Mouse (Mus musculus) stomach, postnatal 0 days (tissue): ENCODE measurements around the gene Ddr1. TPM values are rescaled to one million over a fixed set of nuclear protein-coding genes. Genes with fewer than 3 reads are reported as not detected.

ENCODE experiments used
- ATAC-seq: fragments of 200-750 bp; cut with Nextera tagmentation; 2 replicates; pipeline ENCODE4 v1.8.0; 2017; ENCODE audit not compliant: low FRiP score, low TSS enrichment
- DNase-seq: peaks from one replicate; pipeline ENCODE4 v3.0.0-alpha.2; 2016; ENCODE audit warnings: low spot score
- H3K27ac ChIP-seq: fragments of 300-500 bp; sonication (generic); replicated peaks from 2 replicates; pipeline ENCODE4 v1.5.1; 2014; ENCODE audit warnings: mild to moderate bottlenecking, control low read depth
- H3K27me3 ChIP-seq: fragments of 300-500 bp; sonication (generic); 2 replicates; pipeline ENCODE4 v1.6.1; 2014; ENCODE audit warnings: low read length; ENCODE audit not compliant: control insufficient read depth, insufficient read depth
- H3K36me3 ChIP-seq: fragments of 300-500 bp; sonication (generic); 2 replicates; pipeline ENCODE4 v1.6.1; 2014; ENCODE audit warnings: low read length, mixed read lengths; ENCODE audit not compliant: control insufficient read depth, insufficient read depth
- H3K4me1 ChIP-seq: fragments of 300-500 bp; sonication (generic); replicated peaks from 2 replicates; pipeline ENCODE4 v1.6.1; 2014; ENCODE audit warnings: antibody characterized with exemption; ENCODE audit not compliant: control insufficient read depth, insufficient read depth
- H3K4me2 ChIP-seq: fragments of 300-500 bp; sonication (generic); replicated peaks from 2 replicates; pipeline ENCODE4 v1.6.1; 2014; ENCODE audit warnings: low read depth, mild to moderate bottlenecking, control low read depth, moderate library complexity
- H3K4me3 ChIP-seq: fragments of 300-500 bp; sonication (generic); 2 replicates; pipeline ENCODE4 v1.5.1; 2014; ENCODE audit warnings: low read depth, low read length, control low read depth
- H3K9ac ChIP-seq: fragments of 300-500 bp; sonication (generic); 2 replicates; pipeline ENCODE4 v1.6.1; 2014; ENCODE audit warnings: mild to moderate bottlenecking, low read length, control low read depth, mixed read lengths
- H3K9me3 ChIP-seq: fragments of 300-500 bp; sonication (generic); 2 replicates; pipeline ENCODE4 v1.6.1; 2016; ENCODE audit warnings: low read length; ENCODE audit not compliant: control insufficient read depth
- CTCF ChIP-seq: IDR thresholded peaks from 2 replicates; pipeline ENCODE4 v1.5.1; 2016; ENCODE audit warnings: antibody characterized with exemption, low read depth, mild to moderate bottlenecking, moderate library complexity
- EP300 ChIP-seq: optimal IDR thresholded peaks from 2 replicates; pipeline ENCODE3; 2016; ENCODE audit warnings: antibody characterized with exemption
- WGBS: fragments of 180-500 bp; shearing (Covaris S2); extraction: QIAGEN DNeasy Blood & Tissue Kit; methylation state at CpG from one replicate; pipeline ENCODE4 v1.1.7; 2014; 5-methylcytosine and 5-hydroxymethylcytosine counted together
- polyA plus RNA-seq: library from polyadenylated mRNA; unstranded; fragments of >200 nt; fragmentation: Nextera tagmentation; extraction: Ambion mirVana; gene quantifications from 2 replicates; pipeline ENCODE4 v1.2.1, GENCODE M21; 2015

Gene Ddr1
- polyA plus RNA-seq, result 50.8 TPM in 2 replicates

- H3K9ac ChIP-seq, result peak within 1 kb of the TSS; percentile 54
- ATAC-seq (peak; percentile 36), DNase-seq (peak; percentile 70)
- H3K4me1 ChIP-seq, result no peaks in the 10 kb centered on the region
- no peaks in the 10 kb centered on the region for H3K27me3 ChIP-seq
- no peaks in the 10 kb centered on the region for H3K36me3 ChIP-seq
- H3K9me3 ChIP-seq, result no peaks in the 10 kb centered on the region
- peak within 1 kb of the TSS; percentile 36 for H3K4me3 ChIP-seq
- peak within 1 kb of the TSS; percentile 90 for H3K27ac ChIP-seq
- TF ChIP-seq CTCF, result no peak
- TF ChIP-seq EP300, result no peak
- WGBS, result 7% methylated on average over 19 of the region's 19 CpGs
- H3K4me2 ChIP-seq, result peak within 1 kb of the TSS; percentile 57
These were observed at the start of gene Ddr1 for GRCm38 (mm10) chr17:35704621-35705464. Ddr1 (minus strand) TSS chr17:35704621.

GRCm38 (mm10) chr17:35753668-35754067, 49.2 kb upstream of the Ddr1 start:
- TF ChIP-seq CTCF, result no peak
- TF ChIP-seq EP300, result no peak
- DNase-seq (no peak), ATAC-seq (no peak)
- Histone ChIP-seq H3K36me3 (no peaks in the 10 kb centered on the region), H3K9me3 (no peaks in the 10 kb centered on the region), H3K27ac (no peak overlapping the region), H3K4me2 (no peak overlapping the region), H3K9ac (no peak overlapping the region), H3K4me1 (no peaks in the 10 kb centered on the region), H3K4me3 (no peak overlapping the region), H3K27me3 (no peaks in the 10 kb centered on the region)
- WGBS, result 97% methylated on average over 7 of the region's 7 CpGs

GRCm38 (mm10) chr17:35752221-35752811, 47.9 kb upstream of the Ddr1 start:
- Histone ChIP-seq H3K4me1 (no peaks in the 10 kb centered on the region), H3K36me3 (no peaks in the 10 kb centered on the region), H3K4me3 (no peak overlapping the region), H3K27me3 (no peaks in the 10 kb centered on the region), H3K9me3 (no peaks in the 10 kb centered on the region), H3K9ac (no peak overlapping the region), H3K27ac (no peak overlapping the region), H3K4me2 (no peak overlapping the region)
- WGBS, result 35% methylated on average over 7 of the region's 7 CpGs
- TF ChIP-seq CTCF, result no peak
- no peak for TF ChIP-seq EP300
- DNase-seq, result no peak
- peak; percentile 38; the same call in 1 of the 2 replicates for ATAC-seq

- H3K4me1 ChIP-seq, result no peaks in the 10 kb centered on the region
- no peak overlapping the region for H3K4me2 ChIP-seq
- TF ChIP-seq CTCF (no peak), EP300 (no peak)
- no peaks in the 10 kb centered on the region for H3K27me3 ChIP-seq
- 62% methylated on average over 10 of the region's 10 CpGs for WGBS
- H3K27ac ChIP-seq, result no peak overlapping the region
- no peak overlapping the region for H3K9ac ChIP-seq
- no peak for DNase-seq
- ATAC-seq, result no peak
- H3K4me3 ChIP-seq, result no peak overlapping the region
- no peaks in the 10 kb centered on the region for H3K36me3 ChIP-seq
- no peaks in the 10 kb centered on the region for H3K9me3 ChIP-seq
These were observed 45.3 kb upstream of the Ddr1 start for GRCm38 (mm10) chr17:35749685-35750084.

GRCm38 (mm10) chr17:35744361-35744760, 39.9 kb upstream of the Ddr1 start:
- Histone ChIP-seq H3K9ac (no peak overlapping the region), H3K27me3 (no peaks in the 10 kb centered on the region), H3K9me3 (no peaks in the 10 kb centered on the region), H3K4me3 (no peak overlapping the region), H3K27ac (no peak overlapping the region), H3K4me2 (no peak overlapping the region), H3K36me3 (no peaks in the 10 kb centered on the region), H3K4me1 (no peaks in the 10 kb centered on the region)
- TF ChIP-seq CTCF (no peak), EP300 (no peak)
- ATAC-seq (no peak), DNase-seq (no peak)
- WGBS, result 86% methylated on average over 2 of the region's 2 CpGs

- Histone ChIP-seq H3K9me3 (no peaks in the 10 kb centered on the region), H3K4me2 (no peak overlapping the region), H3K27ac (no peak overlapping the region), H3K36me3 (no peaks in the 10 kb centered on the region), H3K27me3 (no peaks in the 10 kb centered on the region), H3K4me1 (no peaks in the 10 kb centered on the region), H3K4me3 (no peak overlapping the region), H3K9ac (no peak overlapping the region)
- 76% methylated on average over 3 of the region's 3 CpGs for WGBS
- no peak for ATAC-seq
- no peak for TF ChIP-seq EP300
- TF ChIP-seq CTCF, result no peak
- DNase-seq, result no peak
These were observed 38.5 kb upstream of the Ddr1 start for GRCm38 (mm10) chr17:35742948-35743347.
